Mouse (Mus musculus): ENCODE measurements around the gene Gm9970.
A peak's percentile ranks its signal among the peaks of the same experiment; 100 is the strongest.

The Gm9970 gene

GRCm38 (mm10) chr5:31195671-31196070 lies 45.4 kb downstream of the Gm9970 start:
- no peak for DNase-seq (ENCODE audit: low spot score in 2 of 2)

DNA sequence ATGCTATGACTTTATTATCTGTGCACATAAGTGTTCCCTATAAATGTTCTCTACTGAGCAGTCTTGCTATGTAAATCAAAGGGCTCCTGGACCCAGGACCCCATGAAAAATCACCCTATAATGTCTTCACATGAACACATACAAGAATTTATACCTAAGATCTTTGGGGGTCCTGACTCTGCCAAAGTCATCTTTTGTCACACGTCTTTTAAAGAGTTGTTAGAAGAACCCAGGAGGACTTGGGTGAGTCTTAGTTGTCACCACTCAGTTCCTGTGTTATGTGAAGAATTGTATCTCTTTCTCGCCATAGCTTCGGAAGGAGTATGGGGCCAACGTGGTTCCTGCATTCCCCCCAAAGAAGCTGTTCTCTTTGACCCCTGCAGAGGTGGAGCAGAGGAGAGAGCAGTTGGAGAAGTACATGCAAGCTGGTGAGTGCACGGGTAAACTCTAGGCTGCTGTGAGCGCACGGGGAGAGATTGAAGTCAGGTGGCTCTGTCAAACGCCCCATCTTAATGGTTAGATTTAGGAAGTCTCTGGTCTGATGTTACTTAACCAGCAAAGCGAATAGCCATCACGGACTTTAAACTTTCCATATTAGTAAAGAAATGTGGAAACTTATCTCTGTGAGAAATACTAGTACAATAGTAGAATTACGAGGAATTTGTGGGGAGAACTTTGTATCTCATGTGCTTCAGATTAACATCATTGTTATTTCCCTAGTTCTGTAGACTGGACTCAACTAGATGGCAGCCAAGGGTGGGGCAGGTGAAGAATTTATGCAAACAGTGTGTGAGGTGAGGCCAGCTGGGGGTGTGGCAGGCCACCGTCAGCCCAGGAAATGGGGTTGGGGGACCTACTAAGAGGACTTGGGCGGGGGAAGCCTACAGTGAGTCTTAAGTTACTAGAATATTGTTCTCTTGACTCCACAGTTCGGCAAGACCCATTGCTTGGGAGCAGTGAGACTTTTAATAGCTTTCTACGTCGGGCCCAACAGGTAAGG lies 46.2 kb downstream of the Gm9970 start:
- DNase-seq (ENCODE audit: low spot score in 2 of 2): no peak

- DNase-seq (ENCODE audit: low spot score in 2 of 2): no peak
Measured at GRCm38 (mm10) chr5:31193631-31194281, 47.3 kb downstream of the Gm9970 start.

DNA sequence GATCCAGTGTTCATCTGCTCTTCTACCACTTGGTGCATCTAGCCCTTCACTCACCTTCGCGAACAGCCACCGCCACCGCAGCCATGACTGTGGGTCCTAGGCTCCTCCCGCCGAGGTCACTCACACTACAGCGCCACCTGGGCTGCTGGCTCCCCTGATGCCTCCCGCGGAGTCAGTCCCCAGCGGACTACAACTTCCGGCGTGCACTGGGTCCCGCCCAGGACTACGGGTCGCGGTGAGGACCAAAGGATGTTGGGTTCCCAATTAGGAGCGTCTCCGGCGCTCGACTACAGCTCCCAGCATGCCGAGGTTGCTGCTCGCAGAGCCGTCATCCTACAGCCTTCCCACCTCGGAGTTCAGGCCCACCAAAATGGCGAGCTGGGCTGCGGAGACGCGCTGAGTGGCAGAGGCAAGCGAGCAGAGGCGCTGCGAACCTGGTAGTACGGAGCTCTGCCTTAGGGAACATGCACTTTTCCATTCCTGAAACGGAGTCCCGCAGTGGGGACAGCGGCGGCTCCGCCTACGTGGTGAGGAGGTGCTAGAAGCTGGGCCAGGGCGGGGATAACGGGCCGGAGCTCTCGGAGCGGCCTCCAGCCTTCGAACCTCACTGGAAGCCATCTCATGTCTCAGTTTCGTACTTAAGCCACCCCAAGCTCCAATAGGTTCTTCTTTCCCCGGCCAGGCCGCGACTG lies 47.9 kb downstream of the Gm9970 start, which contains the start of the genes Snx17 and Eif2b4:
Gene Snx17, plus strand, starts transcription at position 289 of the 692 bp plus-strand sequence.
Gene Eif2b4, minus strand, starts transcription at position 492 of the 692 bp plus-strand sequence.
- DNase-seq (ENCODE audit: low spot score in 2 of 2): peak; percentile 99 to 100

- DNase-seq (ENCODE audit: low spot score in 2 of 2): peak in 1 of 2 experiments; percentile 57
Measured at GRCm38 (mm10) chr5:31192045-31192938, 48.7 kb downstream of the Gm9970 start.
